ENCODE assay signal across 16 mouse cellular contexts in the genomic region with DNA sequence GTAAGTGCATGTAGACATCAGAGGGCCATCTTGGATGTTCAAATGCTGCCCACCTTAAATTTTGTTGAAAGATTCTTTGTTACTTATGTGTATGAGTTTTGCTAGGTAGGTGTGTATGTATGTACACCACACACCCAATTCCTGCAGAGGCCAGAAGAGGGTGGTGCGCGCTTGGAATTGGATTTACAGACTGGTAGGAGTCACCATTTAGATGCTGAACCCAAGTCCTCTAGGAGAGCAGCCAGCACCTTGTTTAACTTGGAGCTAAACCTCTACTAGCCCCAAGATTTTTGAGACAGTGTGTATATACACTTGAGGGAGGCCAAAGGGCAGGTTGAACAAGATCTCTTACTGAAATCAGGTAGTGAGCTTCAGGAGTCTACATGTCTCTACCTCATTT. TPM values are rescaled to one million over a fixed set of nuclear protein-coding genes. Genes with fewer than 3 reads are reported as not detected.
DNase-seq lines count a peak whose midpoint lies in the region; ATAC-seq and TF ChIP-seq lines count a peak whose summit lies in the region.
"Had no signal": no experiment of that assay in that cellular context is flagged by ENCODE, and none has a peak within 500 bp of the region (broad histone marks: within the 10 kb centered on the region; RNA-seq: fewer than 3 reads in every experiment).

No protein-coding gene starts in this region.

- peak; percentile 69 for DNase-seq in heart, adult 11 months
- DNase-seq in heart, adult 9 months (ENCODE audit: low spot score in 2 of 2): no peak
- peak; percentile 96 for DNase-seq in liver, adult 2 months (ENCODE audit: extremely low read depth, low read depth, low spot score)
- no peak for DNase-seq in liver
- no peak for DNase-seq in adrenal gland, postnatal 36 days
- DNase-seq in right cerebral cortex, adult 2 months (ENCODE audit: low spot score in 2 of 2): no peak
- DNase-seq: adrenal gland, postnatal 10 days; cerebellum, postnatal 25 days had no signal

- TF ChIP-seq POLR2A in liver, adult 2 months (IDR thresholded peaks at IDR 0.05; ENCODE audit: extremely low read depth, insufficient read depth, low read length): no peak

- 25% methylated on average over 2 of the region's 2 CpGs for WGBS in liver, adult 2 months
- 93% methylated on average over 2 of the region's 2 CpGs for WGBS in liver, embryonic 12.5 days (ENCODE audit: insufficient replicate concordance)

- no peak overlapping the region for H3K4me3 ChIP-seq in liver, adult 2 months (ENCODE audit: insufficient read depth, low read depth, low read length)
- H3K4me3 ChIP-seq in E14TG2a.4 (replicated peaks; ENCODE audit: low read length): peak overlapping the region; percentile 99
- H3K4me3 ChIP-seq in liver, embryonic 12.5 days: no peak overlapping the region
- H3K4me3 ChIP-seq: embryonic facial prominence, embryonic 12.5 days; forebrain, embryonic 13.5 days; heart, embryonic 13.5 days; hindbrain, embryonic 15.5 days; left cerebral cortex, adult 2 months; myocyte had no signal

- H3K9me3 ChIP-seq in E14TG2a.4 (ENCODE audit: low read length): no peaks in the 10 kb centered on the region
- no peaks in the 10 kb centered on the region for H3K9me3 ChIP-seq in liver, embryonic 12.5 days (replicated peaks)
- H3K9me3 ChIP-seq: embryonic facial prominence, embryonic 12.5 days; forebrain, embryonic 13.5 days; heart, embryonic 13.5 days; hindbrain, embryonic 15.5 days had no signal

- TF ChIP-seq CTCF in liver, adult 2 months (IDR thresholded peaks at IDR 0.05; ENCODE audit: low read depth, low read length): peak; percentile 44; the same call in 1 of the 2 replicates
- no peak for TF ChIP-seq CTCF in E14TG2a.4 (conservative IDR thresholded peaks at IDR 0.05; ENCODE audit: low read length)

- peak overlapping the region; percentile 41; the same call in 1 of the 2 replicates for H3K27ac ChIP-seq in liver, adult 2 months (replicated peaks; ENCODE audit: insufficient read depth, low read depth, low read length)
- H3K27ac ChIP-seq in liver, embryonic 12.5 days: peak overlapping the region; percentile 50; the same call in 1 of the 2 replicates
- H3K27ac ChIP-seq: embryonic facial prominence, embryonic 12.5 days; forebrain, embryonic 13.5 days; heart, embryonic 13.5 days; hindbrain, embryonic 15.5 days; left cerebral cortex, adult 2 months had no signal

- H3K36me3 ChIP-seq in liver, adult 2 months (ENCODE audit: control insufficient read depth, insufficient read depth, low read length): peaks cover 15% of the 10 kb centered on the region
- H3K36me3 ChIP-seq in E14TG2a.4 (ENCODE audit: insufficient read depth, low read length): peaks cover 50% of the 10 kb centered on the region
- peaks cover 40% of the 10 kb centered on the region for H3K36me3 ChIP-seq in liver, embryonic 12.5 days

- H3K4me2 ChIP-seq in liver, embryonic 12.5 days: peak overlapping the region; percentile 13; the same call in 1 of the 2 replicates
- H3K4me2 ChIP-seq: embryonic facial prominence, embryonic 12.5 days; forebrain, embryonic 13.5 days; heart, embryonic 13.5 days; hindbrain, embryonic 15.5 days had no signal

- peaks cover 31% of the 10 kb centered on the region for H3K4me1 ChIP-seq in liver, adult 2 months (ENCODE audit: control insufficient read depth, insufficient read depth, low read length)
- peaks cover 80% of the 10 kb centered on the region for H3K4me1 ChIP-seq in E14TG2a.4 (replicated peaks; ENCODE audit: low read depth, low read length)
- peaks cover 62% of the 10 kb centered on the region for H3K4me1 ChIP-seq in liver, embryonic 12.5 days

- H3K9ac ChIP-seq in liver, adult 2 months (ENCODE audit: low read depth, low read length): no peak overlapping the region
- no peak overlapping the region for H3K9ac ChIP-seq in liver, embryonic 12.5 days
- H3K9ac ChIP-seq: embryonic facial prominence, embryonic 12.5 days; forebrain, embryonic 13.5 days; hindbrain, embryonic 15.5 days had no signal

- peaks cover 11% of the 10 kb centered on the region; the same call in 1 of the 2 replicates for H3K79me2 ChIP-seq in liver, adult 2 months (ENCODE audit: control insufficient read depth, insufficient read depth, low read length)

- ATAC-seq in liver, embryonic 12.5 days: no peak
- ATAC-seq: forebrain, embryonic 13.5 days had no signal

- no peaks in the 10 kb centered on the region for H3K27me3 ChIP-seq in liver, adult 2 months (ENCODE audit: control insufficient read depth, insufficient read depth, low read length)
- no peaks in the 10 kb centered on the region for H3K27me3 ChIP-seq in E14TG2a.4 (ENCODE audit: insufficient read depth, low read length)
- H3K27me3 ChIP-seq in liver, embryonic 12.5 days (replicated peaks): no peaks in the 10 kb centered on the region
- H3K27me3 ChIP-seq: embryonic facial prominence, embryonic 12.5 days; forebrain, embryonic 13.5 days; heart, embryonic 13.5 days; hindbrain, embryonic 15.5 days had no signal

RNA-seq across cellular contexts. Expression of a gene that starts 2.8 kb away (rescaled TPM):
- total RNA-seq in liver, adult 2 months (2014; rRNA removed): 110 and 136 TPM in 2 replicates
- polyA plus RNA-seq in liver, adult 2 months (2012; rRNA removed): 471 and 577 TPM in 2 replicates
- polyA plus RNA-seq in liver, embryonic 12.5 days (2016; fragmentation: Nextera tagmentation; extraction: Ambion mirVana): 986 and 994 TPM in 2 replicates
- total RNA-seq in adrenal gland, postnatal 36 days (2021): 1,000 to 10,000 TPM; 1,072 to 1,115 TPM

RNA-seq across cellular contexts. Expression of a gene that starts 14.7 kb away (rescaled TPM):
- total RNA-seq in liver, adult 2 months (2014; rRNA removed): 15.1 and 20.7 TPM in 2 replicates
- polyA plus RNA-seq in liver, adult 2 months (2012; rRNA removed): 52.3 and 67.3 TPM in 2 replicates
- polyA plus RNA-seq in liver, embryonic 12.5 days (2016; fragmentation: Nextera tagmentation; extraction: Ambion mirVana): 54.0 TPM in 2 replicates
- total RNA-seq in adrenal gland, postnatal 36 days (2021): 100 to 1,000 TPM; 122 to 287 TPM

RNA-seq across cellular contexts. Expression of a gene that starts 19.1 kb away (rescaled TPM):
- 0.65 and 1.3 TPM in 2 replicates for total RNA-seq in liver, adult 2 months (2014; rRNA removed)
- polyA plus RNA-seq in liver, adult 2 months (2012; rRNA removed): 3.3 and 3.5 TPM in 2 replicates
- polyA plus RNA-seq in liver, embryonic 12.5 days (2016; fragmentation: Nextera tagmentation; extraction: Ambion mirVana): 13.7 and 14.4 TPM in 2 replicates
- 10 to 100 TPM; 19.0 to 27.2 TPM for total RNA-seq in adrenal gland, postnatal 36 days (2021)

RNA-seq across cellular contexts. Expression of a gene that starts 26.8 kb away (rescaled TPM):
- total RNA-seq in liver, adult 2 months (2014; rRNA removed): 16.4 and 25.4 TPM in 2 replicates
- polyA plus RNA-seq in liver, adult 2 months (2012; rRNA removed): 41.1 and 54.3 TPM in 2 replicates
- polyA plus RNA-seq in liver, embryonic 12.5 days (2016; fragmentation: Nextera tagmentation; extraction: Ambion mirVana): 7.4 and 7.5 TPM in 2 replicates
- total RNA-seq in adrenal gland, postnatal 36 days (2021): 10 to 100 TPM; 19.0 to 26.1 TPM

RNA-seq across cellular contexts. Expression of a gene that starts 39.2 kb away (rescaled TPM):
- 13.4 and 17.6 TPM in 2 replicates for total RNA-seq in liver, adult 2 months (2014; rRNA removed)
- 49.2 and 50.9 TPM in 2 replicates for polyA plus RNA-seq in liver, adult 2 months (2012; rRNA removed)
- polyA plus RNA-seq in liver, embryonic 12.5 days (2016; fragmentation: Nextera tagmentation; extraction: Ambion mirVana): 35.1 and 36.8 TPM in 2 replicates
- 10 to 100 TPM; 33.6 to 47.4 TPM for total RNA-seq in adrenal gland, postnatal 36 days (2021)

Comparison
In these comparisons a context has a peak if more than half of its experiments do, and no peak if none do; other contexts are left out.
1. DNase-seq: peak in heart, adult 11 months (single experiment) and liver, adult 2 months (single experiment); none in heart, adult 9 months (0 of 2), liver (single experiment), adrenal gland, postnatal 36 days (0 of 2) and right cerebral cortex, adult 2 months (0 of 2).